Mouse (Mus musculus): Measurements from ENCODE around the gene Palm3.

DNA sequence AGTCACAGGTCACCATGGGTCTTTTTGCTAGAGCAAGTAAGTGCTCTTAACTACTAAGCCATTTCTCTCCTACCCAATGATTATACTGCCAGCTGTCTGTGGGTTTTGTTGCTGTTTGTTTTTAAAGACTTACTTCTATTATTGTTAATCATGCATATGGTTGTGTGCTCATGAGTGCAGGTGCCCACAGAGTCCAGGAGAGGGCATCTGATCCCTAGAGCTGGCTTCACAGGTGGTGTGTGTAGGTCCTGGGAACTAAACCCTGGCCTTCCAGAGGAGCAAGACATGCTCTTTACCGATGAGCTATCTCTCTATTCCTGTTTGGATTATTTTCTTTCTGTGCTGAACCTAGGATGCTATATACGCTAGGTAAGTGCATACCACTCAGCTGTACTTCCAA is 38.0 kb downstream of the Palm3 start:
- TF ChIP-seq POLR2A (IDR thresholded peaks at IDR 0.05; ENCODE audit: borderline replicate concordance, extremely low read depth, low read depth, low read length) = no peak
- no peak for TF ChIP-seq CTCF (IDR thresholded peaks at IDR 0.05; ENCODE audit: insufficient read depth, low read length)
